Mouse (Mus musculus): ENCODE measurements around the gene Cers2. TPM values are rescaled to one million over a fixed set of nuclear protein-coding genes. Genes with fewer than 3 reads are reported as not detected.

Gene Cers2
- polyA plus RNA-seq, 1 experiment: 110 TPM

DNA sequence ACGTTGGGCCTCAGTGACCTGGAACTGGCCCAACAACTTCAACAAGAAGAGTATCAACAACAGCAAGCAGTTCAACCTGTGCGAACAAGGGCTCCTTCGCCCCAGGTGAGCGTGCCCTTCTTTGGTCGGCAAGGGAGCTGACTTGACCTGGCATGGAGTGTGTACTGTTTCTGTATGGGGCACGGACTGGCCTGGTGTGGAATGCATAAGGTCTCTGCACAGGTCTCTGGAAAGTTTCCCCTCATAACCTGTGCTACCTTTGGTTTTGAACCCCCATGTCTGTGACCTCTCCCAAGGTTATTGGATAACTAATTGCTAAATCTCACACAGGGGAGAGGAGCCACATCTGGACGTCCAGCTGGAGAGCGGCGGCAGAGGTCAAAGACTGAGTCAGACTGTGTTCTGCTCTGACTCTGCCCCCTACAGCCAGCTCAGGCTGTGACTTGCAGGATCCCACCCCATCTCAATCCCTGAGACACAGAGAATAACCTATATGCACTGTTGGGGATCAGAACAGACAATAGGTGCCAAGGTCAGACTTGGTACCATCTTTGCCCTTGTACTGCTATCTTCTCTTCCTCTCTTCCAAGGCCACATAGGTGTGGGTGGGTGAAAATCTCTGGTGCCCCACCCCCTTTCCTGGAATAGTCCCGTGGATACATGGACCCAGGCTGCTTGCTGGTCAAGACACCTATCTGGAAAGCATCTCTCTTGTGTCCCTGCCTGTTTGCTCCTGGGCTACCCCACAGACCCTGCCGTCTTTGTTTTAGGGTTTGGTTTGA is 19.1 kb upstream of the Cers2 start:
- TF ChIP-seq CTCF (IDR thresholded peaks at IDR 0.05; ENCODE audit: extremely low read depth, insufficient read depth, low read length): no peak
- no peak for TF ChIP-seq POLR2A (IDR thresholded peaks at IDR 0.05; ENCODE audit: extremely low read depth, insufficient read depth, low read length)
- Histone ChIP-seq H3K27ac (ENCODE audit: insufficient read depth, low read length) (no peak overlapping the region), H3K4me1 (ENCODE audit: control insufficient read depth, insufficient read depth, low read length) (no peaks in the 10 kb centered on the region), H3K4me3 (ENCODE audit: insufficient read depth, low read length) (no peak overlapping the region)

DNA sequence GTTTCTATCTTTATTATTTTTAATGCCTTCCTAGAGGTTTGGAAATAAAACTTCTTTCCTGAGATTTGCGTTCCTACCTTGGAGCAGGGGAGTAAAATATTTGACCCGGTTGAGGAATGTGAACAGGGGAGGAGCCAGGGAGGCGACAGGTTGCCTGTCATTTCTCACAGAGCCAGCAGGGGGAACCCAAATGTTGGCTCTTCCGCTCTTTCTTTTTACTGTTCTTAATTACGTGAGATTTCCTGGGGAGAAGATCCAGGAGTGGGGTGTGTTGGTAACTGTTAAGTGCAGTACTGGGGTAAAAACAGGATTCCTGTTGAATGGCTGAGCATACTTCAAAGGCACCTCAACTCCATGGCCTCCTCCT is 18.5 kb upstream of the Cers2 start:
- H3K27ac ChIP-seq (ENCODE audit: insufficient read depth, low read length): no peak overlapping the region
- H3K4me1 ChIP-seq (ENCODE audit: control insufficient read depth, insufficient read depth, low read length): no peaks in the 10 kb centered on the region
- TF ChIP-seq POLR2A (IDR thresholded peaks at IDR 0.05; ENCODE audit: extremely low read depth, insufficient read depth, low read length) (no peak), CTCF (IDR thresholded peaks at IDR 0.05; ENCODE audit: extremely low read depth, insufficient read depth, low read length) (peak; percentile 63)
- H3K4me3 ChIP-seq (ENCODE audit: insufficient read depth, low read length): no peak overlapping the region

DNA sequence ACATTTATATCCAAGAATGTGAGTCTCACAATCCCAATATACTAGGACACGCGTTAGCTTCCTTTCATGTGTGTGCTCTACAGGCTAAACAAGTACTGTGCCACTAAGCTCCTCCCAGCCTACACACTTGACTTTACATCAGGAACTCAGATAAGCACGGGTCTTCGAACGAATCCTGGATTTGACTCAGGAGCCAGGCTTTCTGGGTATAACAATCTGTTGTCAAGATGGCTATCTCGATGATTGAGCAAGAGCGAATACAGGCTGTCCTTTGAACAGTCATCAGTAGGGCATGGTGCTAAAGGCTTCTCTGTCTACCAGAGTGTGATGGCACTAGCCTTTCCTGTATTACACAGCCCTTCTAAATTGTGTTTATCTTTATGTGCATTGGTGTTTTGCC is 16.6 kb upstream of the Cers2 start:
- TF ChIP-seq POLR2A (IDR thresholded peaks at IDR 0.05; ENCODE audit: extremely low read depth, insufficient read depth, low read length): no peak
- no peak for TF ChIP-seq CTCF (IDR thresholded peaks at IDR 0.05; ENCODE audit: extremely low read depth, insufficient read depth, low read length)
- Histone ChIP-seq H3K4me1 (ENCODE audit: control insufficient read depth, insufficient read depth, low read length) (no peaks in the 10 kb centered on the region), H3K27ac (ENCODE audit: insufficient read depth, low read length) (no peak overlapping the region), H3K4me3 (ENCODE audit: insufficient read depth, low read length) (no peak overlapping the region)

DNA sequence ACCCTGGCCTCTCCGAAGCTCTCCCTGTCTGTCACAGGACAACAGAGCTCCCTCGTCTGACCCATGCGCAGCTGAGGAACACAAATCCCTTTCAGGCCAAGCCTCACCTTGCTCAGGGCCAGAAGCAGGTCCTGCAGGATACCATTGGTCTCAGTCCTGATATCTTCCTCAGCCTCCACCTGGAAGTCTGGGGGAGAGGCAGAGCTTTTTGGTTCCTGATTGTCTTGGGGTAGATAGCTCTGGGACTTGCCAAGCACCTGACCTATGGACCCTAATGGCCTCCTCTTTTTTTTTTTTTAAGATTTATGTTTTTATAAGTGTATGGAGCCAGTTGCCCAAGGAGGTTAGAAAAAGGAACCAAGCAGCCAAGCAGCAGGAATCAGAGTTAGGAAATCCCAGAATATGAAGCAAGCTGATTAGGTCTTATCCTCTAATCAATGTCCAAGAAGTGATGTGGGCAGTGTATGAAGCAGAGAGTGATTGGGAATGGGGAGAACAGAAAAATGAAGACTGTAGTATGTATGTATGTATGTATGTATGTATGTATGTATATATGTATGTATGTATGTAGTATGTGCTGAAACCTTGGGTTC is 13.3 kb upstream of the Cers2 start:
- Histone ChIP-seq H3K4me3 (ENCODE audit: insufficient read depth, low read length) (no peak overlapping the region), H3K4me1 (ENCODE audit: control insufficient read depth, insufficient read depth, low read length) (no peaks in the 10 kb centered on the region), H3K27ac (ENCODE audit: insufficient read depth, low read length) (no peak overlapping the region)
- TF ChIP-seq POLR2A (IDR thresholded peaks at IDR 0.05; ENCODE audit: extremely low read depth, insufficient read depth, low read length) (no peak), CTCF (IDR thresholded peaks at IDR 0.05; ENCODE audit: extremely low read depth, insufficient read depth, low read length) (no peak)

DNA sequence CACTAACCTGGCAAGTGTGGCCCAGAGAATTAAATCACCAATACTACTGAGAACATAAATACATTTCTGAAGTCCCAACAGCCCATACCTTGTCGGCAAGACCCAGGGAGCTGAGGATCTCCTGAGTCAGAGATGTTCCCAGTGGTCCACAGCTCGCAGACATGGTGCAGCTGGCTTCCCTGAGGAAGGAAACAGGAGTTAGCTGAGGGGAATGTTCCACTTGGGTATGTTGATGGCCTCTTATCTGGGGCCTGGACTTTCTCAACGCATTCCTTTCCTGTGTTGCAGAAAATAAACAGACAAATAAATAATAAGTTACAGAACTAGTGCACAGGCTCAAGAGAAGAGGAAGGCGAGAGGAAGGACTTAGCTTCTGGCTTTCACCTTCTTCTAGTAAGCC is 8.3 kb upstream of the Cers2 start:
- no peak for TF ChIP-seq POLR2A (IDR thresholded peaks at IDR 0.05; ENCODE audit: extremely low read depth, insufficient read depth, low read length)
- TF ChIP-seq CTCF (IDR thresholded peaks at IDR 0.05; ENCODE audit: extremely low read depth, insufficient read depth, low read length): no peak
- Histone ChIP-seq H3K4me3 (ENCODE audit: insufficient read depth, low read length) (no peak overlapping the region), H3K27ac (ENCODE audit: insufficient read depth, low read length) (no peak overlapping the region), H3K4me1 (ENCODE audit: control insufficient read depth, insufficient read depth, low read length) (no peaks in the 10 kb centered on the region)

DNA sequence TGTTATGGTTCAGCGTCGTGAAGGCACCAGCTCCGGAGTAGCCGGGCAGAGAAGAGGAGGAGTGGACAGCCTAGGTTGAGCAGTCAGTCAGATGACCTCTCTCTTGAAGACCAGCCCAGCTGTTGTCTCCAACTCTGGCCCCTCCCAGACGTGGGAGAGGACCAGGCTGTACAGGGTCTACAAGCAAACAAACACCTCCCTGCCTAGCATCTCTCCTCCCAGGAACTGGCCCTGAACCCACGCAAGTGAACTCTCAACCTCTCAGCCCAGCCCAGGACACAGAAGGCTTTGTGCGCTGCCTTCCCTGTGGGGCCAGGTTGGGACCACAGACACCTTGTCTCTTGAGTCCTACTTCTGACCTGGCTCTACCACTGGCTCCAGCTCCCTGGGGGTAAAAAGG is 7.5 kb upstream of the Cers2 start, which contains the start of gene Anxa9:
Gene Anxa9, minus strand, starts transcription at position 77 of the 400 bp plus-strand sequence.
- Histone ChIP-seq H3K27ac (ENCODE audit: insufficient read depth, low read length) (no peak within 1 kb of the TSS), H3K4me3 (ENCODE audit: insufficient read depth, low read length) (no peak within 1 kb of the TSS), H3K4me1 (ENCODE audit: control insufficient read depth, insufficient read depth, low read length) (no peaks in the 10 kb centered on the region)
- no peak for TF ChIP-seq CTCF (IDR thresholded peaks at IDR 0.05; ENCODE audit: extremely low read depth, insufficient read depth, low read length)
- no peak for TF ChIP-seq POLR2A (IDR thresholded peaks at IDR 0.05; ENCODE audit: extremely low read depth, insufficient read depth, low read length)

DNA sequence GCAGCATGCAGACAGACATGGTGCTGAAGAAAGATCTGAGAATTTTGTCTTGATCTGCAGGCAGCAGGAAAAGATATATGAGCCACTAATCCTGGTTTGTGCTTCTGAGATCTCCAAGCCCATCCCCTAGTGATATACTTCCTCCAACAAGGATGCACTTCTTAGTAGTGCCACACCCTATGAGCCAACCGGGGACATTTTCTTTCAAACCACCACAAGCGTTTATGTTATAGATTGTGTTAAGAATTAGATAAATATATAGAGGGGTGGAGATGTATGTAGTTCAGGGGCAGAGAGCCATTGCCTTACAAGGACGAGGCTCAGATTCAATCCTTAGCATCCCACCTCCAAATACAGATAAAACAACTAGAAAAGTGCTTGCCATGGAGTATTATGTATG is 4.1 kb upstream of the Cers2 start:
- TF ChIP-seq POLR2A (IDR thresholded peaks at IDR 0.05; ENCODE audit: extremely low read depth, insufficient read depth, low read length): no peak
- no peak for TF ChIP-seq CTCF (IDR thresholded peaks at IDR 0.05; ENCODE audit: extremely low read depth, insufficient read depth, low read length)
- Histone ChIP-seq H3K27ac (ENCODE audit: insufficient read depth, low read length) (no peak overlapping the region), H3K4me3 (ENCODE audit: insufficient read depth, low read length) (no peak overlapping the region), H3K4me1 (ENCODE audit: control insufficient read depth, insufficient read depth, low read length) (no peaks in the 10 kb centered on the region)

DNA sequence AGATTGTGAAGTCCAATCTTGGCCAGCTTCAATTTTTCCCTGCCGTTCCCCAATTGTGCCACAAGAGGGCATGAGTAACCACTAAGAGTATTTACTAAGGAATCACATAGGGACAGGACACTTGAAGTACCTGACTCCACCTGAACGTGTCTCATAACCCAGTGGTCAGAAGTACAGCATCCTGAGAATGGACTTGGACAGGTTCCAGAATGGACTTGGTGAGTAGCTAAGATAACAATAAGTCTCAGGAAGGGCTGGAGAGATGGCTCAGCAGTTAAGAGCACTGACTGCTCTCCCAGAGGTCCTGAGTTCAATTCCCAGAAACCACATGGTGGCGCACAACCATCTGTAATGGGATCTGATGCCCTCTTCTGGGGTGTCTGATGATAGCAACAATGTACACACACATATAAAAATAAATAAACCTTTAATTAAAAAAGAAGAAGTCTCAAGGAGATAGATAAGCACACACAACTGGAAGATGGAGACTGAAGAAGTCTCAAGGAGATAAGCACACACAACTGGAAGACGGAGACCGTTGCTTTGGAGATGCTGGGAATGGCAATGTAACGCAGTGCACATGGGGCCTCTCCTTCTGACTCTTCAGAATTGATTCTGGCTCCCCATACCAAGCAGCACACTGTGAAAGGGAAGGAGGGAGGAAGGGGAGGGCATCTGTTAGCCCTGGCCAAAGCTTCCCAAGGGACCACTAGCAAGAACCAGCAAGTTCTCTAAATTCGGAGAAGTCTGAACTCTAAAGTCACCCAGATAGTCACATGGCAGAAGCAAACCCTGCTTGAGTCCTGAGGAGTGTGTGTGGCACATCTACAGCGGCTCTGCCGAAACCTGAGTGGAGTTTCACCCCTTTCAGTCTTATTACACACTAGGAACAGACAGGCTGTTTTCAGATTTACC is 3.4 kb upstream of the Cers2 start:
- TF ChIP-seq POLR2A (IDR thresholded peaks at IDR 0.05; ENCODE audit: extremely low read depth, insufficient read depth, low read length): no peak
- peak; percentile 51 for TF ChIP-seq CTCF (IDR thresholded peaks at IDR 0.05; ENCODE audit: extremely low read depth, insufficient read depth, low read length)
- Histone ChIP-seq H3K4me3 (ENCODE audit: insufficient read depth, low read length) (no peak overlapping the region), H3K27ac (ENCODE audit: insufficient read depth, low read length) (no peak overlapping the region), H3K4me1 (ENCODE audit: control insufficient read depth, insufficient read depth, low read length) (peaks cover 2% of the 10 kb centered on the region; the same call in 1 of the 2 replicates)

DNA sequence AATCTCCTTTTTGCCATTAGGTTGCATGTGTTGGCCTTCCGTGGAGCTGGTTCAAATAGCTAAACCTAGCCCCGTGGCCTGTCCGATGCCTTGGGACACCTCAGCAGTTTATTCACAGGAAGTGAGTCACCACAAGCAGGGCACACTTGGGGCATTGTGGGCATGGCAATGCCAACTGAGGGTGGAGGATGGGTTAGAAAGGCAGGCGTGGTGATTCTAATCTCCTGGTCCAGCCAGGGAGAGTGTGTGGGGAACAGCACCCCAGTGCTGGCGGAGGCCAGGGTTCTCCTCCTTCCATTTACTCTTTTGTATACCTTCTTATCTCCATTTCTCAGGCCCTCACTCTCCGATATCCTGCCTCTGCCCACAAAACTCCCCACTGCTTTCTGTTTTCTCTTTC is 2.0 kb upstream of the Cers2 start:
- Histone ChIP-seq H3K4me1 (ENCODE audit: control insufficient read depth, insufficient read depth, low read length) (peaks cover 2% of the 10 kb centered on the region; the same call in 1 of the 2 replicates), H3K4me3 (ENCODE audit: insufficient read depth, low read length) (no peak overlapping the region), H3K27ac (ENCODE audit: insufficient read depth, low read length) (no peak overlapping the region)
- TF ChIP-seq POLR2A (IDR thresholded peaks at IDR 0.05; ENCODE audit: extremely low read depth, insufficient read depth, low read length) (no peak), CTCF (IDR thresholded peaks at IDR 0.05; ENCODE audit: extremely low read depth, insufficient read depth, low read length) (no peak)
